Mouse (Mus musculus) liver, postnatal 0 days (tissue): ENCODE data around the gene Top2a. TPM values are rescaled to one million over a fixed set of nuclear protein-coding genes. Genes with fewer than 3 reads are reported as not detected.
A peak's percentile ranks its signal among the peaks of the same experiment; 100 is the strongest.

Experiments used
- ATAC-seq: fragments of 200-750 bp; cut with Nextera tagmentation; 2 replicates; pipeline ENCODE4 v1.8.0; 2017; ENCODE audit warnings: mild to moderate bottlenecking, moderate library complexity
- DNase-seq: peaks from one replicate; pipeline ENCODE4 v3.0.0-alpha.2; 2016
- H3K27ac ChIP-seq: fragments of 300-500 bp; sonication (generic); 2 replicates; pipeline ENCODE4 v1.5.1; 2014; ENCODE audit warnings: antibody characterized with exemption, moderate library complexity, mild to moderate bottlenecking, low read depth
- H3K27me3 ChIP-seq: fragments of 300-500 bp; sonication (generic); 2 replicates; pipeline ENCODE4 v1.6.1; 2014; ENCODE audit warnings: low read length, control low read depth, mixed read lengths; ENCODE audit not compliant: insufficient read depth
- H3K36me3 ChIP-seq: fragments of 300-500 bp; sonication (generic); replicated peaks from 2 replicates; pipeline ENCODE4 v1.6.1; 2014; ENCODE audit warnings: mild to moderate bottlenecking, control low read depth, low read length, moderate library complexity, mixed read lengths; ENCODE audit not compliant: insufficient read depth
- H3K4me1 ChIP-seq: fragments of 300-500 bp; sonication (generic); 2 replicates; pipeline ENCODE4 v1.6.1; 2014; ENCODE audit warnings: antibody characterized with exemption, mild to moderate bottlenecking, control low read depth; ENCODE audit not compliant: insufficient read depth
- H3K4me2 ChIP-seq: fragments of 300-500 bp; sonication (generic); 2 replicates; pipeline ENCODE4 v1.6.1; 2014; ENCODE audit warnings: low read depth, mild to moderate bottlenecking, low read length, moderate library complexity, mixed read lengths
- H3K4me3 ChIP-seq: fragments of 300-500 bp; sonication (generic); 2 replicates; pipeline ENCODE4 v1.5.1; 2014; ENCODE audit warnings: low read depth, low read length
- H3K9ac ChIP-seq: fragments of 300-500 bp; sonication (generic); replicated peaks from 2 replicates; pipeline ENCODE4 v1.6.1; 2014; ENCODE audit warnings: mild to moderate bottlenecking, moderate library complexity
- H3K9me3 ChIP-seq: fragments of 300-500 bp; sonication (generic); 2 replicates; pipeline ENCODE4 v1.6.1; 2016; ENCODE audit warnings: mild to moderate bottlenecking, control low read depth, low read length, mixed read lengths
- CTCF ChIP-seq: sonication (generic); IDR thresholded peaks from 2 replicates; pipeline ENCODE4 v1.5.1; 2016; ENCODE audit warnings: antibody characterized with exemption, low read depth
- EP300 ChIP-seq: IDR thresholded peaks from 2 replicates; pipeline ENCODE4 v1.6.1; 2016; ENCODE audit warnings: antibody characterized with exemption, low read depth, mild to moderate bottlenecking
- whole genome bisulfite sequencing: fragments of 180-500 bp; shearing (Covaris S2); extraction: QIAGEN DNeasy Blood & Tissue Kit; methylation state at CpG from one replicate; pipeline ENCODE4 v1.1.7; 2014; ENCODE audit not compliant: insufficient replicate concordance; 5-methylcytosine and 5-hydroxymethylcytosine counted together
- polyA plus RNA-seq: library from polyadenylated mRNA; unstranded; fragments of >200 nt; fragmentation: Nextera tagmentation; extraction: Ambion mirVana; gene quantifications from 2 replicates; pipeline ENCODE4 v1.2.1, GENCODE M21; 2015

The Top2a gene
- polyA plus RNA-seq, 1 experiment from 2014 or later, result 90.2 TPM

GRCm38 (mm10) chr11:98981997-98982772 is 41.8 kb downstream of the Top2a start:
- H3K27ac ChIP-seq, result no peak overlapping the region
- ATAC-seq (peak; percentile 58; the same call in 1 of the 2 replicates), DNase-seq (peak; percentile 63)
- H3K9ac ChIP-seq, result peak overlapping the region; percentile 28; the same call in 1 of the 2 replicates
- TF ChIP-seq CTCF (peak; percentile 64), EP300 (no peak)
- peaks cover 38% of the 10 kb centered on the region for H3K27me3 ChIP-seq
- H3K4me1 ChIP-seq, result peaks cover 8% of the 10 kb centered on the region
- under 1% methylated on average over 91 of the region's 94 CpGs for WGBS
- H3K9me3 ChIP-seq, result no peaks in the 10 kb centered on the region
- H3K36me3 ChIP-seq, result no peaks in the 10 kb centered on the region
- peak overlapping the region; percentile 85 for H3K4me2 ChIP-seq
- H3K4me3 ChIP-seq, result peak overlapping the region; percentile 50

GRCm38 (mm10) chr11:98981289-98981996 is 42.5 kb downstream of the Top2a start:
- Histone ChIP-seq H3K27me3 (peaks cover 38% of the 10 kb centered on the region), H3K4me2 (peak overlapping the region; percentile 85), H3K27ac (no peak overlapping the region), H3K4me1 (peaks cover 8% of the 10 kb centered on the region), H3K4me3 (peak overlapping the region; percentile 50), H3K9ac (no peak overlapping the region), H3K36me3 (no peaks in the 10 kb centered on the region), H3K9me3 (no peaks in the 10 kb centered on the region)
- DNase-seq, result peak; percentile 13
- 34% methylated on average over 20 of the region's 20 CpGs for WGBS
- TF ChIP-seq CTCF (no peak), EP300 (no peak)
- peak; percentile 22; the same call in 1 of the 2 replicates for ATAC-seq

- Histone ChIP-seq H3K36me3 (0 out of 2 replicates have a peak, but pooled peaks cover 6% of the 10 kb centered on the region), H3K4me2 (no peak overlapping the region), H3K9ac (no peak overlapping the region), H3K4me1 (peaks cover 8% of the 10 kb centered on the region), H3K27me3 (peaks cover 37% of the 10 kb centered on the region), H3K4me3 (no peak overlapping the region), H3K9me3 (no peaks in the 10 kb centered on the region), H3K27ac (no peak overlapping the region)
- 73% methylated on average over 4 of the region's 5 CpGs for WGBS
- DNase-seq (no peak), ATAC-seq (no peak)
- TF ChIP-seq EP300 (no peak), CTCF (no peak)
Observed at GRCm38 (mm10) chr11:98979356-98979755, 44.6 kb downstream of the Top2a start.

DNA sequence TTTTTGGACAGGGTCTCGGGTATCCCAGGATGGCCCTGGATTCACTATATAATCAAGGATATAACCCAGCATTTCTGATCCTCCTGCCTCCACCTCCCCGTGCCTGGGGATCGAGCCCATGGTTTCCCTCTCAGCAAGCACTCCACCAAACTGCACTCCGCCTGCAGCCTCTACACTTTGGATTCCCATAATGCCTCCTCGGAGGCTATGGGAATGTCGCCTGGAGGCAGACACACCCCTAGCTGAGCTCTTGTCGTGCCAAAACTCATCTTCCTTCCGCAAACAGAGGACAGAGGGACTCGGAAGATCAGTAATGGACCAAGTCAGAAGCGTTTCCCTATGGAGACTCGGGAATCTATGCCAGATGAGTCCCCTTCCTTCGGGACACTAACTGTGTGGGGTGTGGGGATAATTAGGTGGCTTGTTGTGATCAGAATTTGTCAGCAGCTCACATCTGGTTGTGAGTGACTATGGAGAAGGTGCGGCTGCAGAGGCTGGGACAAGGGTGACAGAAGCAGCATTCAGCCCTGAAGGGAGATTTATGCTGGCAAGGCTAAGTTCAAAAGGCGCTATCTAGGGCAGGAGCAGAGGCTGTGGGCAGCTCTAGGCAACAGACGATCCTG is 45.4 kb downstream of the Top2a start:
- Histone ChIP-seq H3K4me3 (no peak overlapping the region), H3K4me2 (no peak overlapping the region), H3K27me3 (peaks cover 30% of the 10 kb centered on the region), H3K27ac (no peak overlapping the region), H3K36me3 (peaks cover 6% of the 10 kb centered on the region; the same call in 1 of the 2 replicates), H3K4me1 (peaks cover 8% of the 10 kb centered on the region), H3K9ac (no peak overlapping the region), H3K9me3 (no peaks in the 10 kb centered on the region)
- 66% methylated on average over 15 of the region's 15 CpGs for WGBS
- ATAC-seq, result no peak
- no peak for DNase-seq
- TF ChIP-seq EP300 (no peak), CTCF (no peak)

DNA sequence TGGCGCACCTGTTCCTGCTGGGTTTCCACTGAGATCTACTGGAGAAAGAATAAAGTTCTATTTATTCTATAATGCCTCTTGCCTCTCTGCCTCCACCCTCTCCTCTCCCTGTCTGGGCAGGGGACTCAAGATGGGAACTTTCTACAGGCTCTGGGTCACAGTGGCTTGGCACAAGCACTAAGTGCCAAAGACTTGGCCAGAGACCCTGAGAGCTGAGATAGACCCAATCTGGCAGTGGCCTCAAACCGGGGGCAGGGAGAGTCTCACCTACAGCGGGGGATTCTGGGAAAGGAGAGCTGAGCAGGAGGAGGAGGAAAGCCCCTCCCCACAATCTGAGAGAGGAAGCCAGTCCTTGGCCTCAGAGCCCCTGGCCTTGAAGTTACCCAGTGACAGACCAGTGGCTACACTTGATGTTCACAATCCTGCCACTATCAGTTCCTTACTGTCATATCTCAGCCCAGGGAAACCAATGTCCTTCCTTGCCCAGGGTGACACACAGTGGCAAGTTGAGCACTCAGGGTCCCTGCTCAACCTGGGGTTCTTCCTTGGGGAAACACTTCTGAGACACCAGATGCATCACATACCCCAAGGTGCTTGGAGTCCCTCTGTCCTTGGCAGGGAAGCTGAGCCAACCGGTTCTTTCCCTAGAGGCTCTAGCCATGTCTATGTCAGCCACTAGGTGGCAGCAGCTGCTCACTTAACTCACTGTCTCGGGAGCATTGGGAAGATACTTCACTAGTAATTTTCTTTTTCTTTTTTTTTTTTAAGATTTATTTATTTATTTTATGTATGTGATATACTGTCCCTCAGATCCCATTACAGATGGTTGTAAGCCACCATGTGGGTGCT is 48.9 kb downstream of the Top2a start:
- no peak overlapping the region for H3K4me3 ChIP-seq
- DNase-seq (peak; percentile 78), ATAC-seq (peak; percentile 26)
- peaks cover 26% of the 10 kb centered on the region for H3K36me3 ChIP-seq
- no peak overlapping the region for H3K9ac ChIP-seq
- H3K4me1 ChIP-seq, result 0 out of 2 replicates have a peak, but pooled peaks cover 2% of the 10 kb centered on the region
- H3K9me3 ChIP-seq, result no peaks in the 10 kb centered on the region
- TF ChIP-seq CTCF (peak; percentile 86), EP300 (no peak)
- no peak overlapping the region for H3K27ac ChIP-seq
- WGBS, result 44% methylated on average over 5 of the region's 5 CpGs
- H3K4me2 ChIP-seq, result no peak overlapping the region
- 0 out of 2 replicates have a peak, but pooled peaks cover under 1% of the 10 kb centered on the region for H3K27me3 ChIP-seq
